Mouse (Mus musculus) urinary bladder, adult 2 months (tissue): ENCODE measurements around the gene Lias. TPM values are rescaled to one million over a fixed set of nuclear protein-coding genes. Genes with fewer than 3 reads are reported as not detected.
A peak's percentile ranks its signal among the peaks of the same experiment; 100 is the strongest.

Source experiments
- DNase-seq: peaks from one replicate; pipeline ENCODE4 v3.0.0; 2022; ENCODE audit warnings: low spot score
- polyA plus RNA-seq: library from polyadenylated mRNA; depleted of rRNA; stranded (reverse); fragments of >200 nt; gene quantifications from 2 replicates; pipeline ENCODE4 v1.2.3, GENCODE M21; 2012; rRNA removed

Gene Lias
- polyA plus RNA-seq, 1 experiment: 38.6 TPM

- no peak for DNase-seq
Observed at GRCm38 (mm10) chr5:65425251-65425650, 34.0 kb downstream of the Lias start.

DNA sequence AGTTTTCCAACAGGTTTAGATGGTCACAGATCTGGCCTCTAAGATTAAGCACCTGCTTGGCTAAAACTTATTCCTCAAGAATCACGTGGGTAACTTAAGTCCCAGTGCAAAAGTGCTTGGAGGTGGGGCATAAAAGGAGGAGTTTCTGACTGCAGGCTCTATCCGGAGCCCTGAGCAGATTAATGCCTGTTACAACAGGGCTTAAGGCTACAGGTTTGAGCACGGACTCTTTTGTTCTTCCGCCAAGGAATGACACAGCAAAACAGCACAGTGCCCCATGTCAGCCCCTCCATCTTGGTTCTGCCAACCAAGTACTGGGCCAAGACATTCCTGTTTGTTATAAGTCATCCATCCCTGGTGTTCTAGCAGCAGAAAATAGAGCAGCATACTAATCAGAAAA lies 37.0 kb downstream of the Lias start:
- no peak for DNase-seq

GRCm38 (mm10) chr5:65429441-65429840 lies 38.1 kb downstream of the Lias start:
- DNase-seq: no peak

- DNase-seq: no peak
Observed at GRCm38 (mm10) chr5:65434471-65435362, 43.4 kb downstream of the Lias start.

- no peak for DNase-seq
Observed at GRCm38 (mm10) chr5:65435363-65435805, 44.1 kb downstream of the Lias start.

- peak; percentile 97 for DNase-seq
Observed at GRCm38 (mm10) chr5:65435806-65436561, 44.7 kb downstream of the Lias start, which contains the start of gene Ugdh. Gene Ugdh (minus strand): TSS chr5:65435949.

DNA sequence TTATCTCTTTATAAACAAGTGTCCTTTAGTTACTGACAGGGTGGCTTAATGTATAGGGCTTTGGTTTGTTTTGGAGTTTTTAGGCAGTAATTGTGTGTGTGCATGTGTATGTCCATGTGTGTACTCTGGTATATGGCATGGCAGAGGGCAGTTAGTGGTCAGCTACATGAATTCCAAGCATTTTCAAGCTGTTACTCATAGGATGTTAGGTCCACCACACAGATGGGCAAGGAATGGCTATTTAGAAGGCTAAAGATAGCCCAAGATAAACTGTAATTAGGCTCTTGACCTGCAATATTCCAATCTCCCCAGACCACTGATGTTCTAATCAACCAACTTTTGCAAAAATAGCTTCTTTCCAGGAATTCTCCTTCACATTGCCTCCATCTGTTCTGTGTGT lies 46.7 kb downstream of the Lias start:
- no peak for DNase-seq

GRCm38 (mm10) chr5:65444981-65445380 lies 53.7 kb downstream of the Lias start:
- no peak for DNase-seq

DNA sequence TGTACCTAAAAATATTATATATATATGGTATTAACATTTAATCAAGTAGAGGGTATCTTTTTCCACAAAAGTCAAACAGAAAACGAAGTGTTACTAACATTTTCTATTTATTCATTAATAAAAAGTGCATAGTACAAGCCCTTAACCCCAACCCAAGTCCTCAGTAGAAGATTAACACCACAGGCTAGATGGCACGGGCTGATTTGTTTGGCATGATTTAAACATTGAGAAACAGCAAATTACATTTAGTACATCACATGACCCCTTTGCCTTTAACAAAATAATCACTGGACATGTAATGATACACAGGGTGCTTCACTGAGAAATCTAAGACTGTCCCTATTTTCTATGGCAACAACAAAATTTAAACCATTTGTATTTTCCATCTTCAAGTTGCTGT lies 55.5 kb downstream of the Lias start:
- DNase-seq: no peak

DNA sequence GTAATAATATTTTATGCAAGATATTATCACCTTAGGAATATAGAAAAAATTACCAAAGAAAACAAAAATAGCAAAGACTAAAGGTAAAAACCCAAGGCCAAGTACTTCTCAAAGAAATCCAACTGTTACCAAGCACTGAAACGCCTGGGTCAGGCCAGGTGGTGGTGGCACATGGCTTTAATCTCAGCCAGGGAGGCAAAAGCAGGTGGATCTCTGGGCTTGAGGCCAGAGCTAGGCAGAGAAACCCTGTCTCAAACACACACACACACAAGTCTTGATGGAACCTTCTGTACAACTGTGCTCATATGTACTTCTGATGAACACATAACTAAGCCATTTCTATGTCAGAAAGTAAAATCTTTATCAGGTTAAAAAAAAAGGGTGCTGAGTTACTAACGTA lies 56.5 kb downstream of the Lias start:
- DNase-seq: no peak

DNA sequence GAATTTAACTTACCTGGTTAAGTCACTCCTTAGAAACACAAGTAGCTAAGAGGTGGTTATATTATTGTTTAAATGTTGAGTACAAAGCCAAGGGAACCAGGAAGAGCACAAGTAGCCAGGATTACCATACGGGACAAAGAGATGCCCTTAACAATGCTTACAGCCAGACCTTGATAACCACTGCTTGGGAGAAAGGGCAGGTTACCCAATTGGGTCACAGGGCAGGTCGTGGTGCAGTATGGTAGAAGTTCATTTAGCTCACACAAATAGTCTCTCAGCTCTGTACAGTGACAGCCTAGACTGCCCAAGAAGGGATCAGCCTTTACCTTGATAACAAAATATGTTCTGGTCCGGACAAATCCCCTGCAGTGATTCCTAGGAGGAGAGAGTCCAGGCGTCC lies 57.6 kb downstream of the Lias start:
- no peak for DNase-seq

DNA sequence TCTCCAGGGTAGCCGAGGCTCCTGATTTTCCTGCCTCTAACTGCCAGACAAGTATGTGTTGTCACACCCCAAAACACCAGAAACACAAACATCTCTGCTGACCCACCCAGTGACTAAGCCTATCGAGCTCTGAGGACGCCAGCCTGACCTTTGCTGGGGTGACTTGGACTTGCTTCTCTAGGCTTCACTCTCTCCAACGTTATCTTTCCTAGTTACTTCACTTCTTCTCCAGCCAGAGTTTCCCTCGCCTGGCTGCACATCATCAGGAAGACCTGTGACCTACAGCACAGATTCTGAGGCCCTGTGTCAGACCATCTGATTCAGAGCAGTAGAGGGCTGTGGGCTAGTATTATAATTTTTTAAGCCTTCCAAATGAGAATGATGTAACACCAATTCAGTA lies 63.5 kb downstream of the Lias start:
- DNase-seq: no peak

GRCm38 (mm10) chr5:65457086-65457827 lies 66.0 kb downstream of the Lias start:
- DNase-seq: no peak

- DNase-seq: no peak
Observed at GRCm38 (mm10) chr5:65457846-65458245, 66.5 kb downstream of the Lias start.

- no peak for DNase-seq
Observed at GRCm38 (mm10) chr5:65459454-65459853, 68.2 kb downstream of the Lias start.

Other genes starting within 250 kb of the Lias start
- 9.9 and 10.3 TPM in 2 replicates for gene Wdr19, start 191.8 kb upstream of the Lias start, polyA plus RNA-seq
- gene Rfc1, start 55.8 kb upstream of the Lias start, polyA plus RNA-seq: 21.7 and 24.1 TPM in 2 replicates
- gene Klb, start 43.2 kb upstream of the Lias start, polyA plus RNA-seq: 0.25 and 0.40 TPM in 2 replicates
- gene Rpl9, start 53 bp upstream of the Lias start, polyA plus RNA-seq: 1,417 and 1,614 TPM in 2 replicates
- 232 and 283 TPM in 2 replicates for gene Ugdh, start 44.5 kb downstream of the Lias start, polyA plus RNA-seq
- 0.34 TPM in 1 of 2 replicates, not detected in the other for gene Gm43552, start 101.3 kb downstream of the Lias start, polyA plus RNA-seq
- 259 and 310 TPM in 2 replicates for gene Smim14, start 145.7 kb downstream of the Lias start, polyA plus RNA-seq
- gene Ube2k, start 145.7 kb downstream of the Lias start, polyA plus RNA-seq: 72.3 and 74.4 TPM in 2 replicates